Mouse (Mus musculus): ENCODE data around the gene Sox6.
A peak's percentile ranks its signal among the peaks of the same experiment; 100 is the strongest.

Sox6 gene

DNA sequence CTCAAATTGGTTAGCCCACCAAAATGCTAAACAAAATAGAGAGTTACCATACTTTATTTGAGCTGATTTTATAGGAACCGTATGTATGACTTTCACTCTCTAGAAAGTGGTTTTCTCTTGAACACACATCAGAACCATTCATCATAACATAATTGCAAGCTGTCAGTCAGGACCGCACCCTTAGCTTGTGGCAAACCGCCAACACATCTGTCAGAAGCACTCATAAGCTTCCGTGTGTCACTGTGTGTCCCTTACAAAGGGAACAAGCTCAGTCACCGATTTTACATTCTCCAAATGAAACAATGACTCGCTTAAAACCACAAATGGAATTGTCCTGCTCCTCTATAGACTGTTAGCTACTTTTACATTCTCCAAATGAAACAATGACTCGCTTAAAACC lies 304.5 kb downstream of the Sox6 start:
- no peak for DNase-seq

DNA sequence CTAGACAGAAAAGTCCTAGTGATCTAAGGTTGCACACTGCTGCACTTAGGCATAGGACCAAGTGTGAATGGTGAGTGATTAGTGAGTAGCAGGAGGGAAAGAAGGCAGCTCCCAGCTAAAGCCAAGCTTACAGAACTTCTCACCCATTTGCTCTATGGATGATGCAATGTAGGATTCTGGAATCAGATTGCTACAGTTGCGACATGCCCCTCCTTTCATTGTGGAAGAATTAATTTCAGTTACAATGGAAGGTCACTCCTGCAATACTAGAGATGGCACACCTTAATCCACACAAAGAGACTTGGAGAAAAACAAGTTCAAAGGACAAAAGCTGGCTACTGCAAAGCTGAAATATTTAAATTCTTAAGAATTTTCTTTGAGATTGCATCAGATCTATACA lies 305.8 kb downstream of the Sox6 start:
- no peak for DNase-seq

DNA sequence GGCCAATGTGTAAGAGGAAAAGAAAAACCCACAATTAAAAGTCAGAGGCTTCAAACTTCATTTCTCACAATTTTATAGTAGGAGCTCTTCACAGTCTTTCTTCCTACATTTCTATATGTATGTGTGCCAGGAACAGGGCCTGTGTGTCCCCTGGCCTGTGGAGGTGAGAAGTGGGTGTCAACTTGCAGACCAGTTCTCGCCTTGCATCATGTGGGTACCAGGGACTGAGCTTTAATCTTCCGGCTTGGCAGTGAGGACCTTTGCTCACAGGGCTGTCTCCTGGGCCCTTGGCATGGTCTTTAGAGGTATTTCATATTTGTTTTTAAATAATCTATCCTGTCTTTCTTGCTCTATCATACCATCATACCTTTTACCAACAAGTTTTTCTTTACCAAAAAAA lies 311.8 kb downstream of the Sox6 start:
- DNase-seq, result no peak

DNA sequence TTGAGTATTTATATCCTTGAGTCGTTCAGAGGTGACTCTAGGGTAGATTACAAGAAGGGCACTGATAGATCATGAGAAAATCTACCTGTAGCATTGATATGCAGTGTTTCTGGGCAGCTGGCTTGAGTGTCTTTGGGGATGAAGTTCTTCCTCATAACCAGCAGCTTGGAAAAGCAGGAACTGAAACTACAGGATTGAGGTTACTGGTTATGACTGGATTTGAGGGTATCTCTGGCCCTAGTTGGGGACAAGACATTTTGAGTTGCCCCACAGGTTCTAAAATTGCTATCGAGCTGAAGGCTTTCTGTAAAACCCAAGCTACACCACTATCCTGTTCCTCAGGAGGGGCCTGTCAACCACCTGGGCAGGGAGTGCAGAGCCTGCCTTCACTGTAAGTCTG lies 314.2 kb downstream of the Sox6 start:
- no peak for DNase-seq

DNA sequence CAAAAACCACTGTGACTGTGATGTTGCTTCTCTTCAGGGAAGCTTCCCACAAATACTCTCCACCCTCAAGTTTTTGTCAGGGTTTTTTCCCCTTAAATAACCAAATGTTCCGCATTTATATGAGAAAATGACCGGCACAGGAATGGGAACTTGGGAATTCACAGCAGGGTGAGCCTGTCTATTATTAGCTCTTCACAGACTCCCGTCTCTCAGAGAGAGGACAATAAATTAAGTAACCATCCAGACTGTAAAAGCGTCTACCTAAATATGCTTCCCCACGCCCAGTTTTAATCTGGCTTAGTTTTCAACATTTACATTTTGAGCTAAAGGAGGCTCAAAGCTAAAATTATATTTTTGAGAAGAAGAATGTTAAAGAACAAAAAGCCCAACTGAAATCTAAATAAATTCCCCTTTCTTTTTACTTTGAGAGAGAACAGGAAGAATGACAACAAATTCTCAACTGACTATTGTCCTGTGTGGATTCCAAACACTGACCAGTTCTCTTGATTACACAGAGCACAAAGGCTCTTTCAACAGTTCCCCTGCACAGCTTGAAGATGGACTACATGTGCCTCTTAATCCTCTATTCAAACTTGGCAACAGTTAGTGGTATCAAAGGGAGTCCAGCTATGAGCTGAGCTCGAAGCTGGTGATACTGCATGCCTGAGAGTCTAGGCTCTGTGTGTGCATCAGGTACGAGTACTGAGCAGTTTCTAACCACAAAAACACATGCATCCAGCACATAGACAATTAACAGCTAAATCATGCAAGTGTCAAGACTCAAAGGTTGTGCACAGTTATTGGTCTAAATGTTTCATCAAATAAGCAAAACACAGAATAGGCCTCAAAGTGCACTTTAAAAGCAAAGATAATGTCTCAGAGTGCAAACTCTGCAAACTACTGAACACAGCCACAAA lies 316.7 kb downstream of the Sox6 start:
- no peak for DNase-seq

DNA sequence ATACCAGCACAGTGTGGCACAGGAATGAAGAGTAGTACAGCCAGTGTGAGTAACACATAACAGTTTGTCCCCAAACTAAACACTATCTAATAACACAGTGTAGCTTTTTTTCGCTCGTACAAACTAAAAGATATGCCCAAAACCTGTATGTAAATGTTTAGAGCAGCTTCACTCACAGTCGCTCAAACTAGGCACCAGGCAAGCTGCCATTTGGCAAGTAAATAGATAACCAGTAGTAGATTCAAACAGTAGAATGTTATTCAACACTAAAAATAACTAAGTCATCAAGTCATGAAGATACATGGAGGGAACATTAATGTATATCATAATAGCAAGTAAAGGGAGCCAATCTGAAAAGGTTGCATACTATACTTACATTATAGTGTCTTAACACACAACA lies 318.8 kb downstream of the Sox6 start:
- DNase-seq, result no peak

DNA sequence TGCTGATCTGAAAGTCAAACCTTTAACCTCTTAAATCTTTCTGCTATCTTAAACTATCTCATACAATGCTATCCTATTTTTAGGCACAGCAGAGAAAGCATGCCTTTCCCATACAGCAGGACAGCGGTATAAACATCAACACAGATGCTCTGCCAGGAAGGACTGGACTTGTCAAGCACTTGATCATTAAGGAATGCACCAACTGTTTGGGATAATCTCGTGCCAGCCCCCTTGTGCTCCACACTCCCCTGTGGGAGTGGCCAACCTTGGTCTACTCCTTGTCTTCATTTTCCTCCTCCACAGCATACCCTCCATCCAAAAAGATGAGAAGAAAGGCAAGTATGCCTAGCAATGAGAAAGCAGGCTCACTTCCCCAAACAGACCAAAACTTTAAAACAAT lies 332.5 kb downstream of the Sox6 start:
- DNase-seq, result peak; percentile 2 to 7

GRCm38 (mm10) chr7:115698105-115698504 lies 340.5 kb downstream of the Sox6 start:
- DNase-seq, result no peak

GRCm38 (mm10) chr7:115693206-115693605 lies 345.4 kb downstream of the Sox6 start:
- DNase-seq, result peak in 1 of 2 experiments; percentile 16

DNA sequence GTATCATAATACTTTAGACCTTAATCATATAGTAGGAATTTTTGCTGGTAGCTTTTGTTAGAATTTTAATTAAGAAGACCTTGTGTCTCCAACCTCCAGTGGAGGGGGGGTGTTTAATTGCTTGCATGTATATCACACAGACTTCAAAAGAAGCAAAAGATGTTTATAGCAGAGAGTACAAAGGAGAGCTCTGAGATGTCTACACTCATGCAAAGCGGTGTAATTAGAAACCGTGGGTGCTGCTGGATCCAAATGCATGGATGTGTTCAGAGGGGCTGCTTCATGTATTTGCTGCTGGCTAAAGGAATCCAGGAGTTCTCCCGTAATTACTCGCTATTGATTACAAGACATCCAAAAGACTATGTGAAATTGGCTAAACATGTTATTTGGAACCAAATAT lies 347.5 kb downstream of the Sox6 start:
- no peak for DNase-seq

DNA sequence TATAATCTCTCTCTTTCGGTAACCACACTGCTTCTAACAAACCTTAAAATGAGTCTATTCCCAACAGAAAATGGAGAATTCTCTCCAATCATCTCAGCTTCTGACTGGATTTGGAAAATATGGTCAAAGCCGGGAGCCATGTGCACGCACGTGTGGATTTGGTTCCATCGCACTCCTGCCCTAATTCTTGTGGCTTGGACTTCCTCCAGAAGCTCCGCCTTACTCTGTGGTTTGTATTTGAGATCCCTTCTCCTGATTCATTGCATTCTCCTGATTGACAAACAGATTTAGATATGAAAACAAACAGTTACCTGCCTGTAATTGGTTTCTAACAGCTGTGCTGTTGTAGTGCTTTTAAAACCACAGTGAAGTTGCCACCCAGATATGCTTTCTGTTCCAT lies 351.9 kb downstream of the Sox6 start:
- DNase-seq, result peak; percentile 12 to 43

GRCm38 (mm10) chr7:115684142-115684541 lies 354.5 kb downstream of the Sox6 start:
- DNase-seq, result no peak

- no peak for DNase-seq
Measured at GRCm38 (mm10) chr7:115671749-115672148, 366.8 kb downstream of the Sox6 start.

GRCm38 (mm10) chr7:115671272-115671671 lies 367.3 kb downstream of the Sox6 start:
- DNase-seq, result peak in 1 of 2 experiments; percentile 9

- DNase-seq, result no peak
Measured at GRCm38 (mm10) chr7:115669207-115670004, 369.2 kb downstream of the Sox6 start.

GRCm38 (mm10) chr7:115666686-115667382 lies 371.8 kb downstream of the Sox6 start:
- no peak for DNase-seq

DNA sequence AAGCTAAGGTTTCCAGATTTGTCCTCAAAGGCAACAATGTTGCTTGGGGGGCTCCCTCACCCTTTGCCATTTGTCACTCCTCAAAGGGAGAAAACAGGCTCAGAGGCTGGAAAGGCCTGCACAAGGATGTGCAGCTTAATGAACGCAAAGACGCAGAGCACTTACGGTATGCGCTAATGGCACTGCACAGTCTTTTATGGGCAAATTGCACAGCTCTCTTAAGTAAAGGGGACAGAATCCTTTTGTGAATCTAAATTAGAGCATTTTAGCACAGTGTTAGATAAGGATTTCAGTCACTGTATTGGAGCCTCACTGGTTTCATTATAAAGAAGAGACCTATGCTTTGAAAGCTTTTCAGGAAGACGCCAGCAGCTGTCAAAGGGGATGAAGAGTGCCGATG lies 375.2 kb downstream of the Sox6 start:
- DNase-seq, result no peak

GRCm38 (mm10) chr7:115662121-115662520 lies 376.5 kb downstream of the Sox6 start:
- no peak for DNase-seq

DNA sequence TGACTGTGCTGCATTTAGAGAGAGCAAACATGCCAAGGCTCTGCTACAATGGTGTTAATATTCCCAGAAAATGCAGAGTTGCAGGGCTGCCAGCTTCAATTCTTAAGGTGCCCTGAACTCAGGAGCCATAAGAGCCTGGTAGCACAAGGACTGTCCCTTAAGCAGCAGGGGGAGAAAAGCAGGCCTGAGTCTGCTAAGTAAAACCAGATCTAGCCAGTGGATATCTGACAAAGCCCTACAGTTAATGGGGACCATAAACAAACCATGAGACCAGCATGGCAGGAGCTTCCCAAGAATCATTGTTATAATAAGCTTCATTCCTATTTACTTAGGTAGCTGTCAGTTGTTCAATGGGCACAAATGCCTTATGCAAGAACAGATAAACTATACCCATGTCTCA lies 391.9 kb downstream of the Sox6 start:
- no peak for DNase-seq

DNA sequence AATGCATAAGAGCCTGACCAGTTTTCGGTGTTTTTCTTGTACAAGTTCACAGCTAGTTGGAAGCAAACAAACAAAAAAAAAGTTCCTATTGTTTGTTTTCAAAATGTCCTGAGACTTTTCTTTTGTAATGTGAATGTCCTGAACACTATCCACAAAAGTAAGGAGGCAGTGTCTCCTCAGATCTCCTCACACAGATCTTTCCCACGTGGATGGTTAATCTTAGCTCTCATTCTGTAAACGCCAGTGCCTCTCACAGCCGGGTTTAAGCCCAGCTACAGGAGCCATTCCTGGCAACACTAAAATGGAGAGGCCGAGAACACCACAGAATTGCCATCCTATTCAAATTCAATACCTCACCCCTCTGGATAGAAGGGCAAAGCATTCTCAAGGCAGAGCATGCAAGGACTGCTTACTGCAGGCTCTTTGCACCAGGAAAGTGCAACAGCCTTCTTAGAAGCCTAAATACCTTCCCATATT lies 392.6 kb downstream of the Sox6 start:
- no peak for DNase-seq

DNA sequence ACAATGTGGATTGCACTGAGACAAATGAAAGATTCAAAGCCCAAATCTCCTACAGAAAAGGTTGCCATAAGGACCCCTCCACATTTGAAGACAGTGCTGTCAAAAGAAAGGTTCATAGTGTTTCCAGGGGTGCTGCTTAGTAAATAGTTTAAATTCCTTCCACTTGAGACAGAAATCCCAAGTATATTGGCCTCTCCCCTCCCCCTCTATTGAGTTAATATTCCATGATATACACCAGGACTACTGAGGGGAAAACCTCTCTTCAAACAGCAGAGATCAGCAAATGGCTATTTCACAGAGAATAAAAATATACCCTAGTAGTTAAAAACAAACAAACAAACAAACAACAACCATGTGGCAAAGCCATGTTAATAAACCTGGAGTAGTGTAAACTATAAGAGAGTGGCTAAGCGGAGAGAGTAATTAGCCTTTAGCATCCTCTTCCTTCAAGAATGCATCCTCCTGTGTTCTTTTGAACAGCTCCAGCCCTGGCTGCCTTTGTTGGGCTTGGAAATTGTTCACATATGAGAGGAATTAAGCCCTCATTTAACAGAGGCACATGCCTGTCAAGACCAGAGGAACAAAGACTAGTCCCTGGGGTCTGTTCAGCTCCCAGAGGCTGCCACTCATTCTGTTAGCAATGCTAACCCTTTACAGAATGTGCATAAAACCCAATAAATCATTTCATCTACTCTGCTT lies 393.2 kb downstream of the Sox6 start:
- no peak for DNase-seq

- DNase-seq, result no peak
Measured at GRCm38 (mm10) chr7:115630691-115631090, 407.9 kb downstream of the Sox6 start.

- no peak for DNase-seq
Measured at GRCm38 (mm10) chr7:115630287-115630686, 408.3 kb downstream of the Sox6 start.
